Comparison of ENCODE assay signal across 25 mouse cellular contexts in the genomic region with DNA sequence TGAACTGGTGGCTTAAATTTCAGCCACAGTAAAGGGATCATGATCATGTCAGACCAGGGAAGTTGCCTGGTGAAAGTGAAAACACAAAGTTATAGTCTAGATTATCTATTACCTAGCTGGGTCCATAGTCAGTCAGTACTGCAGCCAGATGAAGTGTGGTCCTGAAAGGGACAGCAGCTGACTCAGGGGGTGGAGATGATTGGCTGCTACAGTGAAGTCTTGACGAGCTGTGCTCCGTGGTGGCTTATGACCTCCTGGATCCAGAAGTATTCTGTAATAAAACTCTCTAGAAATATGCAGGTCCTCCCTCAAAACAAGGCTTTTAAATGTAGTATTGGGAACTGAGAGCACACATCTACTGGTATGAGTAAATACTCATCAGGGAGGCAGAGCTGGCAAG. TPM values are rescaled to one million over a fixed set of nuclear protein-coding genes. Genes with fewer than 3 reads are reported as not detected.
A peak's percentile ranks its signal among the peaks of the same experiment; 100 is the strongest.
DNase-seq lines count a peak whose midpoint lies in the region; ATAC-seq and TF ChIP-seq lines count a peak whose summit lies in the region.
"Had no signal": no experiment of that assay in that cellular context is flagged by ENCODE, and none has a peak within 500 bp of the region (broad histone marks: within the 10 kb centered on the region; RNA-seq: fewer than 3 reads in every experiment).

No protein-coding gene starts in this region.

- TF ChIP-seq CTCF in heart, adult 2 months (IDR thresholded peaks at IDR 0.05) = no peak
- no peak for TF ChIP-seq CTCF in lung, embryonic 14.5 days (IDR thresholded peaks at IDR 0.05; ENCODE audit: low read depth)

- H3K27ac ChIP-seq in heart, adult 2 months = no peak overlapping the region
- H3K27ac ChIP-seq in lung, embryonic 14.5 days (ENCODE audit: low read depth) = no peak overlapping the region
- H3K27ac ChIP-seq in midbrain, embryonic 10.5 days (replicated peaks) = no peak overlapping the region
- H3K27ac ChIP-seq: embryonic facial prominence, embryonic 15.5 days; forebrain, embryonic 12.5 days; hindbrain, embryonic 12.5 days; hindbrain, postnatal 0 days; intestine, embryonic 15.5 days; limb, embryonic 15.5 days; liver, embryonic 13.5 days had no signal

- no peaks in the 10 kb centered on the region for H3K36me3 ChIP-seq in heart, adult 2 months (ENCODE audit: control insufficient read depth, insufficient read depth, low read length)
- H3K36me3 ChIP-seq in lung, embryonic 14.5 days (ENCODE audit: insufficient read depth) = no peaks in the 10 kb centered on the region
- no peaks in the 10 kb centered on the region for H3K36me3 ChIP-seq in myocyte (ENCODE audit: control insufficient read depth, insufficient read depth)
- H3K36me3 ChIP-seq in midbrain, embryonic 10.5 days = no peaks in the 10 kb centered on the region
- H3K36me3 ChIP-seq: embryonic facial prominence, embryonic 15.5 days; forebrain, embryonic 12.5 days; hindbrain, embryonic 12.5 days; intestine, embryonic 15.5 days; limb, embryonic 15.5 days; liver, embryonic 13.5 days had no signal

- no peak overlapping the region for H3ac ChIP-seq in myocyte (ENCODE audit: control insufficient read depth, insufficient read length)

- WGBS in heart, adult 2 months = 11% methylated on average over 2 of the region's 2 CpGs
- WGBS in lung, embryonic 14.5 days = 7% methylated on average over 2 of the region's 2 CpGs
- WGBS in midbrain, embryonic 10.5 days = 29% methylated on average over 2 of the region's 2 CpGs

- H3K9ac ChIP-seq in heart, adult 2 months (ENCODE audit: low read depth, low read length) = no peak overlapping the region
- no peak overlapping the region for H3K9ac ChIP-seq in lung, embryonic 14.5 days
- H3K9ac ChIP-seq: embryonic facial prominence, embryonic 15.5 days; forebrain, embryonic 12.5 days; forebrain, postnatal 0 days; hindbrain, embryonic 12.5 days; intestine, embryonic 15.5 days; limb, embryonic 15.5 days; liver, embryonic 13.5 days had no signal

- intact Hi-C loops in heart, adult 2 months (cut with DNase I) = no loop called here

- H3K4me3 ChIP-seq in heart, adult 2 months = no peak overlapping the region
- H3K4me3 ChIP-seq in lung, embryonic 14.5 days (ENCODE audit: low read depth, low read length) = no peak overlapping the region
- H3K4me3 ChIP-seq in myocyte = no peak overlapping the region
- H3K4me3 ChIP-seq in midbrain, embryonic 10.5 days = no peak overlapping the region
- H3K4me3 ChIP-seq: embryonic facial prominence, embryonic 15.5 days; forebrain, embryonic 12.5 days; hindbrain, embryonic 12.5 days; intestine, embryonic 15.5 days; limb, embryonic 15.5 days; liver, embryonic 13.5 days; megakaryocyte, embryonic 14.5 days had no signal

- no peak for ATAC-seq in lung, embryonic 14.5 days (ENCODE audit: insufficient read depth)
- 0 out of 2 replicates have a peak, but pooled peaks have one; percentile 59 for ATAC-seq in common myeloid progenitor, adult 5-6 weeks (replicated peaks; ENCODE audit: low read depth, poor library complexity, severe bottlenecking)
- ATAC-seq: forebrain, postnatal 0 days; hindbrain, postnatal 0 days; intestine, embryonic 15.5 days had no signal

- peaks cover 4% of the 10 kb centered on the region for H3K27me3 ChIP-seq in heart, adult 2 months (ENCODE audit: control insufficient read depth, insufficient read depth, low read length)
- H3K27me3 ChIP-seq in lung, embryonic 14.5 days (ENCODE audit: insufficient read depth, low read length) = peaks cover 16% of the 10 kb centered on the region
- no peaks in the 10 kb centered on the region for H3K27me3 ChIP-seq in myocyte (ENCODE audit: control insufficient read depth, insufficient read depth, insufficient read length)
- peaks cover 9% of the 10 kb centered on the region; the same call in 1 of the 2 replicates for H3K27me3 ChIP-seq in midbrain, embryonic 10.5 days (ENCODE audit: low read depth, poor library complexity, severe bottlenecking)
- H3K27me3 ChIP-seq: hindbrain, embryonic 12.5 days; intestine, embryonic 15.5 days had no signal

- no peak overlapping the region for H3K4me2 ChIP-seq in lung, embryonic 14.5 days
- H3K4me2 ChIP-seq in myocyte (ENCODE audit: low read depth) = no peak overlapping the region
- H3K4me2 ChIP-seq: embryonic facial prominence, embryonic 15.5 days; forebrain, embryonic 12.5 days; heart, embryonic 11.5 days; hindbrain, embryonic 12.5 days; intestine, embryonic 15.5 days; limb, embryonic 15.5 days; liver, embryonic 13.5 days had no signal

- no peaks in the 10 kb centered on the region for H3K4me1 ChIP-seq in heart, adult 2 months (ENCODE audit: control insufficient read depth, insufficient read depth, low read length)
- no peaks in the 10 kb centered on the region; the same call in 1 of the 2 replicates for H3K4me1 ChIP-seq in lung, embryonic 14.5 days (ENCODE audit: insufficient read depth)
- H3K4me1 ChIP-seq in midbrain, embryonic 10.5 days = peaks cover 13% of the 10 kb centered on the region

- no peaks in the 10 kb centered on the region for H3K79me2 ChIP-seq in heart, adult 2 months (replicated peaks; ENCODE audit: control insufficient read depth, insufficient read depth, low read length)
- no peaks in the 10 kb centered on the region for H3K79me2 ChIP-seq in myocyte (ENCODE audit: control insufficient read depth, insufficient read depth)

- no peak for TF ChIP-seq EP300 in heart, adult 2 months (IDR thresholded peaks at IDR 0.05; ENCODE audit: insufficient read depth, low read depth, low read length)

- DNase-seq in heart, adult 11 months = peak; percentile 66
- DNase-seq in heart, adult 2 months = no peak
- DNase-seq in lung, embryonic 14.5 days = peak; percentile 17
- no peak for DNase-seq in lung, postnatal 36 days
- DNase-seq in midbrain, embryonic 10.5 days (ENCODE audit: low spot score) = no peak
- DNase-seq: cerebellum, adult 2 months; cerebellum, postnatal 25 days; forebrain, postnatal 0 days; heart, postnatal 36 days; kidney, adult 8-10 months; kidney, postnatal 36 days; liver, embryonic 13.5 days; lung, adult 18-20 months; midbrain, embryonic 14.5 days; right cerebral cortex, postnatal 4 days had no signal

- TF ChIP-seq POLR2A in heart, adult 2 months (IDR thresholded peaks at IDR 0.05; ENCODE audit: insufficient read depth, low read depth, low read length) = no peak
- no peak for TF ChIP-seq POLR2A in myocyte (IDR thresholded peaks at IDR 0.05; ENCODE audit: insufficient read length, low read depth)

- H3K9me3 ChIP-seq in lung, embryonic 14.5 days (ENCODE audit: low read depth, low read length) = no peaks in the 10 kb centered on the region
- H3K9me3 ChIP-seq in midbrain, embryonic 10.5 days (replicated peaks) = no peaks in the 10 kb centered on the region
- H3K9me3 ChIP-seq: embryonic facial prominence, embryonic 15.5 days; forebrain, embryonic 12.5 days; hindbrain, embryonic 12.5 days; intestine, embryonic 15.5 days; limb, embryonic 15.5 days; liver, embryonic 13.5 days had no signal

TF ChIP-seq in myocyte, 11 proteins besides CTCF, POLR2A, EP300 and RAD21:
- TF ChIP-seq TCF12 (IDR thresholded peaks at IDR 0.05; ENCODE audit: insufficient read depth, poor library complexity, severe bottlenecking) (no peak), REST (IDR thresholded peaks at IDR 0.05; ENCODE audit: insufficient read depth, insufficient read length) (peak; percentile 19)
TF ChIP-seq in myocyte: peak in this region for 1.

RNA-seq across cellular contexts. Expression of gene Ric3, which starts 3.8 kb away (rescaled TPM):
- total RNA-seq in heart, adult 2 months (2021) = 1 to 10 TPM; 1.1 to 1.9 TPM
- 0.57 and 0.79 TPM in 2 replicates for polyA plus RNA-seq in heart, adult 2 months (2012; rRNA removed)
- polyA plus RNA-seq in lung, embryonic 14.5 days (2014; fragmentation: Nextera tagmentation; extraction: Ambion mirVana) = 1.1 and 1.7 TPM in 2 replicates
- total RNA-seq in common myeloid progenitor, adult 5-6 weeks (2017) = 1.6 and 3.1 TPM in 2 replicates
- not detected for polyA plus RNA-seq in myocyte (2012; fragmentation: generic; extraction: Trizol)
- polyA plus RNA-seq in midbrain, embryonic 10.5 days (2016; fragmentation: Nextera tagmentation; extraction: Ambion mirVana) = 19.8 and 23.4 TPM in 2 replicates

Comparison
In these comparisons a context has a peak if more than half of its experiments do, and no peak if none do; other contexts are left out.
1. DNase-seq: peak in heart, adult 11 months (single experiment) and lung, embryonic 14.5 days (single experiment); none in heart, adult 2 months (0 of 2), lung, postnatal 36 days (single experiment) and midbrain, embryonic 10.5 days (single experiment).